Mouse (Mus musculus) intestine, postnatal 0 days (tissue): Measurements from ENCODE around the gene Stk38. TPM values are rescaled to one million over a fixed set of nuclear protein-coding genes. Genes with fewer than 3 reads are reported as not detected.

Source experiments
- ATAC-seq: fragments of 200-750 bp; cut with Nextera tagmentation; 2 replicates; pipeline ENCODE4 v1.8.0; 2017; ENCODE audit warnings: mild to moderate bottlenecking, moderate TSS enrichment, moderate library complexity
- H3K27ac ChIP-seq: fragments of 300-500 bp; sonication (generic); 2 replicates; pipeline ENCODE4 v1.5.1; 2014; ENCODE audit warnings: mild to moderate bottlenecking, low read depth, low read length, moderate library complexity
- H3K27me3 ChIP-seq: fragments of 300-500 bp; sonication (generic); replicated peaks from 2 replicates; pipeline ENCODE4 v1.6.1; 2014; ENCODE audit warnings: low read length, mixed read lengths; ENCODE audit not compliant: control insufficient read depth, insufficient read depth
- H3K36me3 ChIP-seq: fragments of 300-500 bp; sonication (generic); 2 replicates; pipeline ENCODE4 v1.6.1; 2014; ENCODE audit warnings: mild to moderate bottlenecking, moderate library complexity; ENCODE audit not compliant: control insufficient read depth, insufficient read depth
- H3K4me1 ChIP-seq: fragments of 300-500 bp; sonication (generic); replicated peaks from 2 replicates; pipeline ENCODE4 v1.6.1; 2014; ENCODE audit warnings: antibody characterized with exemption, low read length, mixed read lengths; ENCODE audit not compliant: control insufficient read depth, insufficient read depth
- H3K4me2 ChIP-seq: fragments of 300-500 bp; sonication (generic); replicated peaks from 2 replicates; pipeline ENCODE4 v1.6.1; 2014; ENCODE audit warnings: low read depth, mild to moderate bottlenecking, moderate library complexity
- H3K4me3 ChIP-seq: fragments of 300-500 bp; sonication (generic); 2 replicates; pipeline ENCODE4 v1.5.1; 2014; ENCODE audit warnings: low read depth, low read length
- H3K9ac ChIP-seq: fragments of 300-500 bp; sonication (generic); 2 replicates; pipeline ENCODE4 v1.6.1; 2014; ENCODE audit warnings: mild to moderate bottlenecking, low read depth, low read length
- H3K9me3 ChIP-seq: fragments of 300-500 bp; sonication (generic); 2 replicates; pipeline ENCODE4 v1.6.1; 2016; ENCODE audit warnings: mixed run types; ENCODE audit not compliant: control insufficient read depth
- CTCF ChIP-seq: sonication (generic); IDR thresholded peaks from 2 replicates; pipeline ENCODE4 v1.5.1; 2016; ENCODE audit warnings: low read depth, mild to moderate bottlenecking, control low read depth, antibody characterized with exemption, moderate library complexity
- WGBS: fragments of 180-500 bp; shearing (Covaris S2); extraction: QIAGEN DNeasy Blood & Tissue Kit; methylation state at CpG from one replicate; pipeline ENCODE4 v1.1.7; 2014; 5-methylcytosine and 5-hydroxymethylcytosine counted together
- polyA plus RNA-seq: library from polyadenylated mRNA; unstranded; fragments of >200 nt; fragmentation: Nextera tagmentation; extraction: Ambion mirVana; gene quantifications from 2 replicates; pipeline ENCODE4 v1.2.1, GENCODE M21; 2015

Gene Stk38
- polyA plus RNA-seq, 1 experiment from 2014 or later: 51.5 TPM

- H3K9me3 ChIP-seq: no peaks in the 10 kb centered on the region
- H3K27ac ChIP-seq: no peak overlapping the region
- 82% methylated on average over 1 of the region's 1 CpGs for WGBS
- no peak overlapping the region for H3K9ac ChIP-seq
- H3K4me3 ChIP-seq: no peak overlapping the region
- TF ChIP-seq CTCF: no peak
- H3K4me1 ChIP-seq: no peaks in the 10 kb centered on the region
- H3K27me3 ChIP-seq: no peaks in the 10 kb centered on the region
- peaks cover 83% of the 10 kb centered on the region for H3K36me3 ChIP-seq
- H3K4me2 ChIP-seq: no peak overlapping the region
- ATAC-seq: no peak
Observed at GRCm38 (mm10) chr17:28984724-28985420, 22.9 kb downstream of the Stk38 start.

GRCm38 (mm10) chr17:28982591-28982990 is 25.2 kb downstream of the Stk38 start:
- Histone ChIP-seq H3K36me3 (peaks cover 83% of the 10 kb centered on the region), H3K27me3 (no peaks in the 10 kb centered on the region), H3K4me2 (no peak overlapping the region), H3K4me3 (no peak overlapping the region), H3K27ac (no peak overlapping the region), H3K9ac (no peak overlapping the region), H3K4me1 (no peaks in the 10 kb centered on the region), H3K9me3 (no peaks in the 10 kb centered on the region)
- no peak for TF ChIP-seq CTCF
- 19% methylated on average over 4 of the region's 4 CpGs for WGBS
- no peak for ATAC-seq

GRCm38 (mm10) chr17:28981081-28981480 is 26.7 kb downstream of the Stk38 start:
- 72% methylated on average over 4 of the region's 4 CpGs for WGBS
- Histone ChIP-seq H3K4me3 (no peak overlapping the region), H3K9ac (no peak overlapping the region), H3K4me2 (no peak overlapping the region), H3K36me3 (peaks cover 81% of the 10 kb centered on the region), H3K27me3 (no peaks in the 10 kb centered on the region), H3K9me3 (no peaks in the 10 kb centered on the region), H3K4me1 (no peaks in the 10 kb centered on the region), H3K27ac (no peak overlapping the region)
- ATAC-seq: no peak
- no peak for TF ChIP-seq CTCF

- Histone ChIP-seq H3K36me3 (peaks cover 84% of the 10 kb centered on the region), H3K9ac (no peak overlapping the region), H3K4me3 (no peak overlapping the region), H3K4me1 (no peaks in the 10 kb centered on the region), H3K4me2 (no peak overlapping the region), H3K9me3 (no peaks in the 10 kb centered on the region), H3K27ac (no peak overlapping the region), H3K27me3 (no peaks in the 10 kb centered on the region)
- ATAC-seq: no peak
- 88% methylated on average over 4 of the region's 4 CpGs for WGBS
- no peak for TF ChIP-seq CTCF
Observed at GRCm38 (mm10) chr17:28979091-28979490, 28.7 kb downstream of the Stk38 start.

GRCm38 (mm10) chr17:28970122-28970521 is 37.7 kb downstream of the Stk38 start:
- H3K4me3 ChIP-seq: no peak overlapping the region
- no peak overlapping the region for H3K4me2 ChIP-seq
- H3K9me3 ChIP-seq: no peaks in the 10 kb centered on the region
- no peaks in the 10 kb centered on the region for H3K4me1 ChIP-seq
- no peak for TF ChIP-seq CTCF
- ATAC-seq: no peak
- no peaks in the 10 kb centered on the region for H3K27me3 ChIP-seq
- no peak overlapping the region for H3K27ac ChIP-seq
- no peak overlapping the region for H3K9ac ChIP-seq
- H3K36me3 ChIP-seq: peaks cover 86% of the 10 kb centered on the region

GRCm38 (mm10) chr17:28967021-28967610 is 40.7 kb downstream of the Stk38 start:
- Histone ChIP-seq H3K27me3 (no peaks in the 10 kb centered on the region), H3K27ac (no peak overlapping the region), H3K36me3 (peaks cover 87% of the 10 kb centered on the region), H3K4me3 (no peak overlapping the region), H3K9me3 (no peaks in the 10 kb centered on the region), H3K9ac (no peak overlapping the region), H3K4me1 (no peaks in the 10 kb centered on the region), H3K4me2 (no peak overlapping the region)
- no peak for ATAC-seq
- WGBS: 77% methylated on average over 11 of the region's 11 CpGs
- TF ChIP-seq CTCF: no peak
